Mouse (Mus musculus) heart, embryonic 13.5 days (tissue): ENCODE results near the gene Psmb3. TPM values are rescaled to one million over a fixed set of nuclear protein-coding genes. Genes with fewer than 3 reads are reported as not detected.
"Not testable (repeated sequence)": the region's sequence is repeated elsewhere in the genome, so short reads cannot be mapped to it uniquely, and the experiment has no call there.

Experiments used
- ATAC-seq: fragments of 200-750 bp; cut with Nextera tagmentation; 2 replicates; pipeline ENCODE4 v1.8.0; 2017; ENCODE audit warnings: moderate TSS enrichment; ENCODE audit not compliant: insufficient number of reproducible peaks, low FRiP score, low TSS enrichment; ENCODE audit errors: extremely low read depth
- H3K27ac ChIP-seq: fragments of 300-500 bp; sonication (generic); replicated peaks from 2 replicates; pipeline ENCODE4 v1.5.1; 2015; ENCODE audit warnings: moderate library complexity, mild to moderate bottlenecking, inconsistent platforms
- H3K27me3 ChIP-seq: fragments of 300-500 bp; sonication (generic); replicated peaks from 2 replicates; pipeline ENCODE4 v1.6.1; 2015; ENCODE audit warnings: mild to moderate bottlenecking, inconsistent platforms
- H3K36me3 ChIP-seq: fragments of 300-500 bp; sonication (generic); 2 replicates; pipeline ENCODE4 v1.6.1; 2015; ENCODE audit warnings: mild to moderate bottlenecking, inconsistent platforms
- H3K4me1 ChIP-seq: fragments of 300-500 bp; sonication (generic); 2 replicates; pipeline ENCODE4 v1.6.1; 2015; ENCODE audit warnings: inconsistent platforms
- H3K4me2 ChIP-seq: fragments of 300-500 bp; sonication (generic); 2 replicates; pipeline ENCODE4 v1.6.1; 2015; ENCODE audit warnings: inconsistent platforms, mild to moderate bottlenecking, moderate library complexity
- H3K4me3 ChIP-seq: fragments of 300-500 bp; sonication (generic); 2 replicates; pipeline ENCODE4 v1.5.1; 2015; ENCODE audit warnings: moderate library complexity, mild to moderate bottlenecking, inconsistent platforms
- H3K9ac ChIP-seq: fragments of 300-500 bp; sonication (generic); 2 replicates; pipeline ENCODE4 v1.6.1; 2015; ENCODE audit warnings: inconsistent platforms, mild to moderate bottlenecking, moderate library complexity
- H3K9me3 ChIP-seq: fragments of 300-500 bp; sonication (generic); 2 replicates; pipeline ENCODE4 v1.6.1; 2016; ENCODE audit warnings: inconsistent platforms
- WGBS: fragments of 180-500 bp; shearing (Covaris S2); methylation state at CpG from one replicate; pipeline ENCODE4 v1.1.7; 2015; ENCODE audit warnings: mixed read lengths; 5-methylcytosine and 5-hydroxymethylcytosine counted together
- polyA plus RNA-seq: library from polyadenylated mRNA; unstranded; fragments of >200 nt; fragmentation: Nextera tagmentation; extraction: Ambion mirVana; gene quantifications from 2 replicates; pipeline ENCODE4 v1.2.1, GENCODE M21; 2015

The Psmb3 gene
- 371 and 445 TPM in 2 replicates for polyA plus RNA-seq

DNA sequence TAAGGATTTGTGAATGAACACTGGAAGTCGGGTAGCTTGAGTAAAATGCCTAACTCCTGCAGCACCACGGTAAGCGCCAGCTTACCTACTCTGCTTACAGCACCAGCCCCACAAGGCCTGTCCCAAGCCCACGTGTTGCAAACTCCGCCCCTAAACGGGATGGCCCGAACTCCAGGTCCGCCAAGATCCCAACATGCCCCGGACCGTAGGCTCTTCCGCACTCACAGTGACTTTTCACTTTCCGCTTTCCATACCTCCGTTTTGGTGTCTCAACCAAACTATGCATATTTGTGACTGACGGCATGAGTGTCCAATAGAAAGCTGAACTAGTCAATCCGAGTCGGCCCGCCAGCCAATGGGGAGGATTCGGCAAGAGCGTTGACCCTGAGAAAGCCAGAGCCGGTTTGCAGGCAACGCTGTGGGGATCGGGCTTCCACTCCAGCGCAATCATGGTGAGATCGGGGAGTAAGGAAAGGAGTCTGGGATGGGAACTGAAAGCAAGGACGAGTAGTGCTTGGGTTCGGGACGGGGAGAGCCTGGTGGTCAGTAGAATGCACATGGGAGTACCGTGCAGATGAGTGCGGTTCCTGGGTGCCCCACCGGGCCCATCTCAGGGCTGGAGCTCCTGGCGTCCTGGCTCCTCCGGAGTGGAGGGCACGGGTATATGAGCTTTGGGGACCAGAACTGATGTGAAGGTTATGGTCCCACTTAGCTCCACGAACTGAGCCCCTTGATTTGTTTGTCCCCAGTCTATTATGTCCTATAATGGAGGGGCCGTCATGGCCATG, at the start of gene Psmb3:
Gene Psmb3 (plus strand): TSS at position 361 of the 788 bp plus-strand sequence.
- WGBS, result under 1% methylated on average over 35 of the region's 35 CpGs
- no peaks in the 10 kb centered on the region for H3K27me3 ChIP-seq
- H3K9ac ChIP-seq, result peak within 1 kb of the TSS; percentile 90
- H3K4me1 ChIP-seq, result peaks cover 30% of the 10 kb centered on the region
- ATAC-seq, result peak; percentile 84
- H3K36me3 ChIP-seq, result peaks cover 41% of the 10 kb centered on the region
- H3K4me2 ChIP-seq, result peak within 1 kb of the TSS; percentile 97
- peak within 1 kb of the TSS; percentile 80 for H3K27ac ChIP-seq
- H3K4me3 ChIP-seq, result peak within 1 kb of the TSS; percentile 96
- H3K9me3 ChIP-seq, result no peaks in the 10 kb centered on the region

DNA sequence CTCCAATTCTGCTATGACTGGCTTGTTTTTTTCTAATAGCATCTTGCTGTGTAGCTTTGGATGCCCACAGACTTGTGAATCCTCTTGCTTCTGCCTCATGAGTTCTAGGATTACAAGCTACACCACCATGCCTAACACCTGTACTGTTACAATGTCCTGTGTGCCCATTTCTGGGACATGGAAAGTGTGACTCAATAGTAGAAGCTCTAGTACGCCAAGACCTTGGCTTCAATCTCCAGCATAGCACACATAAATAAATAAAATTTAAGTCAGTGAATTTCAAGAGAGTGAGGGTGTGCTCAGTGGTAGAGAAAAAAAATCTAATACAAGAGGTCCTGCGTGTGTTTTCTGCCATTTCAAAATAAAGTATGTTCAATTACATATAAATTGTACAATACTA, 49.0 kb upstream of the Psmb3 start:
- WGBS, result 87% methylated on average over 2 of the region's 2 CpGs

DNA sequence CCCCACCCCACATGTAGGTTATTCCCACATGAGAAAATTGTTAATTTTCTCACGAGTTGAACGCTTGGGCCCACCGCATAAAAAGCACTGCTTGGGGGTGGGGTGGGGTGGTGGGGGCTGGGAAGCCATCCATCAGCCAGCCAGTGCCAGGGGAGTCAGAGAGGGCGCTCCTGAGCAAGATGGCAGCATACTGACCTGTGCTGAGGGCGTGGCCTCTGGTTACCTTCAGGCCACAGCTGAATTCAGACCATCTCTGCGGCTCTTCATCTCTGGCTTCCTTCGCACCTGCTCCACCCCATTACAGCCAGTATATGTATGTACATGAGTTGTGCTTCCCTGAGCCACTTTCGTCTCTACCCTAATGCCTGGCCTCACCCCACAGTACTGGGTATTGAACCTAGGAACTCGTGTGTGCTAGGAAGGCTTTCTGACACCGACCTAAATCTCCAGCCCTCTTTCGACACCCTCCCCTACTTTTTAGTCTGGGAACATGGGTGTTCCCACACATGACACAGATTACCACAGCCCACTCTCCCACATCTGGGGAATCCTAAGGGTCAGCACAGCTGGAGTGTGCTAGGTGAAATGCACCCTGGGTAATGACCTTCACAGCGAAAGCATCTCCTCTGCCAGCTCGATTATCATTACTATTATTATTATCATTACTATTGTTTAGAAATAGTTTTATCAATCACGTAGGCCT, 46.8 kb upstream of the Psmb3 start:
- Histone ChIP-seq H3K27ac (peak overlapping the region; percentile 53; the same call in 1 of the 2 replicates), H3K36me3 (no peaks in the 10 kb centered on the region), H3K4me3 (no peak overlapping the region), H3K9ac (peak overlapping the region; percentile 54; the same call in 1 of the 2 replicates), H3K27me3 (peaks cover 1% of the 10 kb centered on the region; the same call in 1 of the 2 replicates), H3K4me2 (no peak overlapping the region), H3K4me1 (peaks cover 43% of the 10 kb centered on the region), H3K9me3 (no peaks in the 10 kb centered on the region)
- 71% methylated on average over 14 of the region's 14 CpGs for WGBS
- no peak for ATAC-seq

More for the DNA sequence above, 49.0 kb upstream of the Psmb3 start:
- no peaks in the 10 kb centered on the region for H3K9me3 ChIP-seq
- H3K9ac ChIP-seq, result no peak overlapping the region
- ATAC-seq, result no peak
- H3K4me1 ChIP-seq, result peaks cover 27% of the 10 kb centered on the region
- no peaks in the 10 kb centered on the region for H3K36me3 ChIP-seq
- no peaks in the 10 kb centered on the region for H3K27me3 ChIP-seq
- H3K27ac ChIP-seq, result no peak overlapping the region
- H3K4me3 ChIP-seq, result no peak overlapping the region
- no peak overlapping the region for H3K4me2 ChIP-seq

DNA sequence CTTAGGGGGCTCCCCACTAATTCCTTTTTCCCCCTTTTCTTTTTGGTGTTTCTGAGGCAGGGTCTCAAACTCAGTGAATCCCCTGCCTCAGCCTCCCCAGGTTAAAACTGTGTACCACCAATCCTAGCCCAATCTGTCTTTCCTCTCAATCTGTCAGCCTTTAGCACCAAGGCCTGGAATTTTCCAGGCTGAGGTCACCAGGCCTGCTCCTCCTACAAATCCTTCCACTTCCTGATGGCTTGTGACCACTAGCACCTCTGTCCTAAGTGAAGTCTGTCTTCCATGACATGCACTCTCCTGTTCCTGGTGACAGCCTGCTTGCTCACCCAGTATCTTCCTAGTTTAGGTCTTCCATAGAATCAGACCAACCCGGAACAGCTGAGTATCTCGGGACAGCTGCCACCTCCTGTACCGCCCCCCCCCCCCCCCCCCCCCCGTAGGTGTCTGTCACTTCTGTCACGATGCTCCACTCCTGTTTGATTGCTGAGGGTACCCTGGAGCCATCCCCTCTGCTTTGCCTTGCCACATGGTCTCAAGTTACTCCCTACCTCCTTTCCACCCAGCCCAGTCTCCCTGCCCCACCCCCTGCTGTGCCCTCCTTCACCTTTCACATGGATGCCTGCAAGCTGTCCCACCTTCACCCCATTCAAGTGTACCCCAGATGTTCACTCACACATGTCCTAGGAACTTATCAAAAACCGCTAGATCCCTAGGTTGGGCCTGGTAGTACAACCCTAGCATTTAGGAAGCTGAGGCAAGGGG, 45.8 kb upstream of the Psmb3 start:
- 22% methylated on average over 4 of the region's 6 CpGs for WGBS
- H3K4me1 ChIP-seq, result peaks cover 52% of the 10 kb centered on the region
- ATAC-seq, result no peak
- H3K9ac ChIP-seq, result peak overlapping the region; percentile 54
- no peaks in the 10 kb centered on the region for H3K36me3 ChIP-seq
- H3K4me3 ChIP-seq, result no peak overlapping the region
- H3K27me3 ChIP-seq, result peaks cover 11% of the 10 kb centered on the region
- H3K27ac ChIP-seq, result peak overlapping the region; percentile 53; the same call in 1 of the 2 replicates
- H3K4me2 ChIP-seq, result no peak overlapping the region
- H3K9me3 ChIP-seq, result no peaks in the 10 kb centered on the region

DNA sequence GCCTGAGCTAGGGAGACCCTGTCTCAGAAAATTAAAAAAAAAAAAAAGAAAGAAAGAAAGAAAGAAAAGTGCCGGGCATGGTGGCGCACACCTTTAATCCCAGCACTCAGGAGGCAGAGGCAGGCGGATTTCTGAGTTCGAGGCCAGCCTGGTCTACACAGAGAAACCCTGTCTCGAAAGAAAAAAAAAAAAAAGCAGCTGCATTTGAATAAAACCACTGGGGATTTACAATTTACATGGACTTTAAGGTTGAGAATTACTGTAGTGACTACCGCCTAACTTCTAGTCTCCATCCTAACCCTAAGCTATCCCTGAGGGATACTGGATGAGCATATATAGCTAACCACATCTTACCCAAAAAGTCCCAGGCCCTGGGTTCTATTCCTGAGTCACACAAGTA, 45.2 kb upstream of the Psmb3 start:
- not testable (repeated sequence) for H3K9ac ChIP-seq, ATAC-seq, H3K4me2 ChIP-seq, H3K9me3 ChIP-seq, H3K36me3 ChIP-seq, H3K27ac ChIP-seq, H3K4me3 ChIP-seq
- Histone ChIP-seq H3K4me1 (peaks cover 56% of the 10 kb centered on the region), H3K27me3 (peaks cover 11% of the 10 kb centered on the region)
- 81% methylated on average over 6 of the region's 6 CpGs for WGBS

DNA sequence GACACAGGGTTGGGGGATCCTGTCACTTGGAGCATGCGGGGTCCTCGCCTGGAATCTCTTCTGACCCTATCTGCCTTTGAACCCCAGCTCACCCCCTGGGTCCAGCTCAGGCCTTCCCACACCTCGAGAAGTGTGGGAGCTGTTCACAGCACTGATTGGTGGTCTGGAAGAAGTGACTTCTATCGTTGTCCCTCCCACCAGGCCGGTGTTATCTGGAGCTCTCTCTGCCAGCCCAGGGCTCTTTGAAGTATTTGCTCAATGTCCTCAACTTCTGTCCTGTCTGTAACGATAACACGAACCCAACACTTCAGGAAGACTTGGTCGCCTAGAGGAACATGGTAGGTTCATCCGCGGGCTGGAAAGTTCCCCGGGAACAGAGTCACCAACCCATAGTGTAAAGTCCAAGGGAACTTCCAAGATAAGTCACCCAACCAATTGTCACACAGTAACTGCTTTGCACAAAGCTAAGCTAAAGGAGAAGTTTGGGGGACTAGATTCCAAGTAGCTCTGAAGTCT, 44.4 kb upstream of the Psmb3 start:
- peak overlapping the region; percentile 90 for H3K4me2 ChIP-seq
- WGBS, result 25% methylated on average over 11 of the region's 11 CpGs
- peaks cover 11% of the 10 kb centered on the region for H3K27me3 ChIP-seq
- ATAC-seq, result no peak
- peak overlapping the region; percentile 95 for H3K27ac ChIP-seq
- peak overlapping the region; percentile 95 for H3K9ac ChIP-seq
- peak overlapping the region; percentile 92 for H3K4me3 ChIP-seq
- H3K36me3 ChIP-seq, result no peaks in the 10 kb centered on the region
- peaks cover 56% of the 10 kb centered on the region for H3K4me1 ChIP-seq
- no peaks in the 10 kb centered on the region for H3K9me3 ChIP-seq

DNA sequence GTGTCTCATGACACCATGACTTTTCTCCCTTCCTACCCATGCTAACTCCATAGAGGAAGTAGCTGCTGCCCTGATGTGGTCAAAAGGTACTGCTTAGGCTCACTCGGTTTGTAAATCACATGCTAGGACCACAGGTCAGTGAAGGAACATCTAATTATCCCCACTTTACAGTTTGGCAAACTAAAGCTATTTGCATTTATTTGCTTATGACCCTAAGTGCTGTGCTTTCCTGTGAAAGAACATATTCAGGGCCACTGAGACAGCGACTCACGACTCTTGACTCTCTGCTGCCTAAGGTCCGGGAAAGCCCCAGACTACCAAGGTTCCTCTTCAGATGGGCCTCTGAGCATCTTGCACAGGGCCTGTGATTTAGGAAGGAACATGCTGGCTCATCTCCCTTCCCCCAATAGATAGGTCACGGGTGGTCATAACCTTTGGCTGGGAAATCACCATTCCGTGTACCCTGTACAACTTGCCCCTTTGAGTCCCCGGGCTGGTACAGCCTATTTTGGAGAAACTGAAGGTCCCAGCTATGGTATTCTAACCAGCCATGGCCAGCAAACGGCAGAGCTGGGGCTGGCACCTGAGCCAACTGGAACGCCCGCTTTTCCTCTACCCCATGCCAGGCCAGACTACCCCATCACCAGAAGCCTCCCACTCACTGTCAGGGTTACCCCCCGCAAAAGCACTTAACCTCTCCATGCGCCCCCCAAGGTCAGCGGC, 43.8 kb upstream of the Psmb3 start:
- WGBS, result 8% methylated on average over 13 of the region's 13 CpGs
- peak overlapping the region; percentile 90 for H3K4me2 ChIP-seq
- H3K27me3 ChIP-seq, result peaks cover 11% of the 10 kb centered on the region
- H3K27ac ChIP-seq, result peak overlapping the region; percentile 95
- peak overlapping the region; percentile 92 for H3K4me3 ChIP-seq
- ATAC-seq, result no peak
- H3K9me3 ChIP-seq, result no peaks in the 10 kb centered on the region
- H3K4me1 ChIP-seq, result peaks cover 60% of the 10 kb centered on the region
- H3K36me3 ChIP-seq, result no peaks in the 10 kb centered on the region
- peak overlapping the region; percentile 95 for H3K9ac ChIP-seq

DNA sequence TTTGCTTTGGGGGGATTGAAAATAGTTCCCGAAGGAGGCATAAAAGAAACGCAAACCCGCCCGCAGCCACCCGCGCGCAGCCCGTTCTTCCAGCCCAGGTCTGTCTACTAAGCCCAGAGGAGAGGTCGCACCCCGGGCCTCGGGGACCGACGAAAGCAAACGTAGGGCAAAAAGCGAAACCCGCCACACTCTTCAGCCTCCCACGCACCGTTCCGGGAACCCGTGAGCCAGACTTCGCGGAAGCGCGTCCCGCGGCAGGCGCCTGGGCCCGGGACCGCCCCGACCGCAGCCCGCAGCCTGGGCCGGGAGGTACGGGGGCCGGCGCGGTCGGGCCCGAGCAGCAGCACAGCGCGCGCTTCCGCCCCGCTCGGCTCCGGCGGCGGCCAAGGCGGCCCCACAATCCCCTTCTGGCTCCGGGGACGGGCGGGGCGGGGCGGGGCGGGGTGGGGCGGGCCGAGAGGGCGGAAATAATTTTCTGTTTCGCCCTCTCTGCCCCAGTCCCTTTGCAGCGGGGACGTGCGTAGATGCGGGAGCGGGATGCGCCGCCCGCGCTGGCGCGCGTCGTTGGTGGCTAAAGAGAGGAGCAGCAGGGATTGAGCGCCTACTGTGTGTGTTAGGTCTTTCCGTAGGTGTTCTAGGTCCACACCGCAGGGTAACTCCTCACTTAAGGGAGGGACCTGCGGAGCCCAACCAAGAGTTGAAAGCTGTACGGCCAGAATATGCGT, 43.0 kb upstream of the Psmb3 start:
- peak overlapping the region; percentile 95 for H3K9ac ChIP-seq
- H3K27ac ChIP-seq, result peak overlapping the region; percentile 95
- H3K36me3 ChIP-seq, result no peaks in the 10 kb centered on the region
- peaks cover 67% of the 10 kb centered on the region for H3K4me1 ChIP-seq
- under 1% methylated on average over 61 of the region's 78 CpGs for whole genome bisulfite sequencing
- H3K9me3 ChIP-seq, result no peaks in the 10 kb centered on the region
- ATAC-seq, result peak; percentile 68; the same call in 1 of the 2 replicates
- H3K4me3 ChIP-seq, result peak overlapping the region; percentile 92
- peak overlapping the region; percentile 90 for H3K4me2 ChIP-seq
- peaks cover 11% of the 10 kb centered on the region for H3K27me3 ChIP-seq

DNA sequence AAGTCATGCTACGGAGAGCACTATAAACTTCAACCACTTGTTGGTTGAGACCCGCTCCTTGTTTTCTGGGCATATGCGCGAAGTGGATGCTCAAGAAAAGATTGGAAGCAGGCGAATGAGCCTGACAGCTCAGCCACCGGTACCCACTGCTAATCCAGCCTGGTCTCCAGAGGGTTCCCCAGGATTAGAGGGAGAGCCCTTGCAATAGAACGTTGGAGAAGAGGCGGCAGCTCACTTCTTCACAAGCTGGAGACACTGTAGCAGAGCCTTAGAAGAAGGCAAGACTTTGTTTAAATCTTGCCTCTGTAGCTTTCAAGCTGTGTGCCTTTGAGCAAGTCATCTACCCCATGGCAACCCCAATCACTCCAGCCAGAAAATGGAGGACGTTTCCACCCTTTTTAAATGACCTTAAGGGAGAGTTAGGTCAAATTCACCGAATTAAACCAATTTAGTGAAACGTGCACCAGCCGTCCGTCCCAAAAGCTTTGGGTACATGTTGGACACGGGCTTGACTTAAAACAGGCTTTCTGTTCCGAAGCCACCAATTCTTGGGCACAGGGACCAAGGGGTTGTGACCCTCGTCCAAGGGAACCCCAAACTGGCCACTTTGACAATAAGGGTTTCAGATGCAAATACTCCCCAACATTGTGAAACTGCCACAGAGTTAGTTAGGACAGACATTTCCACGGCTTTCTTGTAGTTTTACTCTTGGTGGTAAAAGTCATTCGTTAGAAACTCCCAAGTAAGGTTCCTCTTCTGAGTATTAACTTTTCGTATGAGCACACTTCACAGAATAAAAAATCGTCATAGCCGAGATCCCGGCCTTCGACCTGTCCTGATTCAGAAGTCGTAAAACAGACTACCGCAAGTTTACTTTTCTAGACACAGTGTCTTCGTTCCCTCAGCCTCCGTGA, 42.2 kb upstream of the Psmb3 start:
- no peak for ATAC-seq

More for the DNA sequence above, 42.2 kb upstream of the Psmb3 start:
- peak overlapping the region; percentile 90 for H3K4me2 ChIP-seq
- WGBS, result 7% methylated on average over 27 of the region's 27 CpGs
- H3K27me3 ChIP-seq, result peaks cover 11% of the 10 kb centered on the region
- peak overlapping the region; percentile 97 for H3K9ac ChIP-seq
- peak overlapping the region; percentile 92 for H3K4me3 ChIP-seq
- peaks cover 73% of the 10 kb centered on the region for H3K4me1 ChIP-seq
- peak overlapping the region; percentile 95 for H3K27ac ChIP-seq
- H3K36me3 ChIP-seq, result peaks cover 8% of the 10 kb centered on the region
- H3K9me3 ChIP-seq, result no peaks in the 10 kb centered on the region
